Mouse (Mus musculus): Measurements from ENCODE around the gene Hdac5. TPM values are rescaled to one million over a fixed set of nuclear protein-coding genes. Genes with fewer than 3 reads are reported as not detected.
A peak's percentile ranks its signal among the peaks of the same experiment; 100 is the strongest.

Gene Hdac5
- total RNA-seq (2021): 100 to 1,000 TPM; 286 to 315 TPM
- long read RNA-seq, experiment 1, transcript Hdac5-205 (28 exons, 3,872 nt): minor isoform, 9 of 152 reads
- long read RNA-seq, experiment 1, transcript Hdac5-204 (27 exons, 3,788 nt): major isoform, 15 of 152 reads
- long read RNA-seq, experiment 1, partial matches to known transcripts: 38 of 152 reads
- long read RNA-seq, experiment 1, other reads (novel, unspliced or antisense): 89 of 152 reads
- long read RNA-seq, experiment 2, transcript Hdac5-205 (28 exons, 3,872 nt): minor isoform, 9 of 193 reads
- long read RNA-seq, experiment 2, transcript Hdac5-204 (27 exons, 3,788 nt): major isoform, 22 of 193 reads
- long read RNA-seq, experiment 2, partial matches to known transcripts: 45 of 193 reads
- long read RNA-seq, experiment 2, other reads (novel, unspliced or antisense): 117 of 193 reads

DNA sequence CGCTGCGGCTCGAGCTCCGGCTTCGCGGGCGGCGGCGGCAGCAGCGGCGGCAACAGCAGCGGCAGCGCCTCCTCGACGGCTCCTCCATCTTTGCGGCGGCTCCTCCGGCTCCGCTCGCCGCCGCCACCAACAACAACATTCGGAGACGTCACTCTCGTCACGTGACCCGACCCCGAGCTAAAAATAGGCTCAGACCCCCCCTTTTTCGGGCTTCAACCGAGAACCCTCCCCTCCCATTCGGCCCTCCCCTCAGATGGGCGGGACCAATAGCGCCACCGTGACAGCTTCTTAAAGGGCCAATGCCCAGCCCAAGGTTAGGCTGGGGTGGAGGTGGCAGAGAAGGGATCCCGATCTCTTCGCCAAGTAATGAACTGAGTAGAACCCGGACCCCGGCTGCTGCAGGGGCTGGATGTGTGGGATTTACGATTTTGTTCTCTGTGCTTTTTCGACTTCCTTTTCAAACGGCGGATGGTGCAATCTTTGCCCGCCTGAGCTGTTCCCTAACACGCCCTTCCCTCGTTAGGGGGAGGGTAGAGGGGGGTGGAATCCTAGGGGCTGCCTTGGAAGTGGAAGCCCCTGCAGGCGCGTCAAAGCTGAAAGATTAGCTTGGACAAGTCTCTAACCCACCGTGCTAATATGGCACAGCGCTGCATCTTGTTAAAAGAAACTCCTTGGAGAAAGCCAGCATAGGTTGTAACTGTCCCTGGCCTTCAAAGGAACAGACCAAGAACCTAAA is at the start of gene Hdac5:
TSS of gene Hdac5 (minus strand) at position 161 of the 736 bp plus-strand sequence.
- DNase-seq (ENCODE audit: extremely low spot score in 1 of 2, low spot score in 2 of 2): peak; percentile 97
- Histone ChIP-seq H3K27ac (peak within 1 kb of the TSS; percentile 94), H3K4me3 (peak within 1 kb of the TSS; percentile 72)
- intact Hi-C loops (cut with DNase I): loop anchor here (1.0 kb wide), 1 partner anchor 18 kb away; the partner anchor contains the start of gene BC030867
- TF ChIP-seq CTCF (IDR thresholded peaks at IDR 0.05): no peak

GRCm38 (mm10) chr11:102279595-102279994 is 49.6 kb upstream of the Hdac5 start:
- intact Hi-C loops (cut with DNase I): no loop called here
- no peak overlapping the region for H3K4me3 ChIP-seq
- no peak overlapping the region for H3K27ac ChIP-seq
- DNase-seq (ENCODE audit: extremely low spot score in 1 of 2, low spot score in 2 of 2): no peak
- no peak for TF ChIP-seq CTCF (IDR thresholded peaks at IDR 0.05)

DNA sequence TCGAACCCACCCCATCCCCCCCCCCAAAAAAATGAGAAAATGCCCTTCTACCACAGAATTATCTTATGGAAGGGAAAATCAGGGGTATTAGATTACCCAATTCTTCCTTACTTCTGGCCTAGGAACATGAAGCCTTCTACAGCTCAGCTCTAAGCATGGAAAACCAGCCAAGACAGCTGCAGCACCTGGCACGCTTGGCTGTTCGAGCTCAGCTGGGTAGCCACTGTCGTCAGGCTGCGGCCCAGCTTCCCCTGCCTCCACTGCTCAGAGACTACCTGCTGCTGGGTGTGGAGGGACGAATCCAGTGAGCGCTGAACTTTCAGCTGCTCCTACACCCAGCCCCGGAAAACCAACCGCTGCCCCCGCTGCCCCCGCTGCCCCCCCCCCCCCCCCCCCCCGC is 47.8 kb upstream of the Hdac5 start:
- H3K4me3 ChIP-seq: no peak overlapping the region
- TF ChIP-seq CTCF (IDR thresholded peaks at IDR 0.05): no peak
- H3K27ac ChIP-seq: no peak overlapping the region
- intact Hi-C loops (cut with DNase I): no loop called here
- DNase-seq (ENCODE audit: extremely low spot score in 1 of 2, low spot score in 2 of 2): no peak

- Histone ChIP-seq H3K4me3 (peak overlapping the region; percentile 45), H3K27ac (no peak overlapping the region)
- intact Hi-C loops (cut with DNase I): no loop called here
- no peak for TF ChIP-seq CTCF (IDR thresholded peaks at IDR 0.05)
- peak in 1 of 2 experiments; percentile 29 for DNase-seq (ENCODE audit: extremely low spot score in 1 of 2, low spot score in 2 of 2)
Measured at GRCm38 (mm10) chr11:102276411-102276915, 46.5 kb upstream of the Hdac5 start.

DNA sequence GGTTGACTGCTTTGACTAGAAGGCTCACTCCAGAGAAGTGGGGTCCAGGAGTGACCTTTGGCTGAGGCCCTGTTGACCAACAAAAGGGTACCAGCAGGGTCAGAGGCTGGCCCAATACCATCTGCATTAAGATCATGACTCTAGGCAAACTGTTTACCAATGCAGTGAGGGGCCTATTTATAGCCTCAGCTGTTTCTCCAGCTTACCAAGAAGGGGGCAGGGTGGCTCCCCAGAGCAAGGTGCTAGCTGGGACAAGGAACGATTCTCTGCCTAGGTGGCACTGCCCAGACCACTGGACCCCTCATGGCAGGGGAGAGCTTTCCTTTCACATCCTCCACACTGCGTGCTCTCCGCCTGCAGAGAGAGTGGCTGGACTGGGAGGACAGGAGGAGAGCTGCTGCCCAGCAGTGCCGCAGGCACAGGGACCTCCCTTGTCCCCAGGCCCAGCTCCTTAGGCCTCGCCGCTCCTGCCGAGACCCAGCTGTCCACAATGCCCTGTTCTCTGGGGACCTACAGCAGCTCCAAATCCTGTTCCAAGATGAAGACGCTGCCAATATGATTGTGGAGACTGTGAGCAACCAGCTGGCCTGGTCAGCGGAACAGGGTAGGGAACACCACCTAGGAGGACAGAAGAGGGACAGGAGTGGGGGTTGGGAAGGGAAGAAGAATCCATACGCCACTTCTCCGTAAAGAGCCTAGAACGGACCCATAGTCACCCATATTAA is 38.7 kb upstream of the Hdac5 start, which contains the start of gene Asb16:
TSS of gene Asb16 (plus strand) at position 224 of the 725 bp plus-strand sequence.
- H3K4me3 ChIP-seq: no peak within 1 kb of the TSS
- intact Hi-C loops (cut with DNase I): loop anchor here (5.0 kb wide), 2 partner anchors 111 to 166 kb away; partner anchors contain the start of genes Ppy and Tmem101
- no peak for TF ChIP-seq CTCF (IDR thresholded peaks at IDR 0.05)
- no peak within 1 kb of the TSS for H3K27ac ChIP-seq
- no peak for DNase-seq (ENCODE audit: extremely low spot score in 1 of 2, low spot score in 2 of 2)

- peak; percentile 70 to 72 for DNase-seq (ENCODE audit: extremely low spot score in 1 of 2, low spot score in 2 of 2)
- H3K4me3 ChIP-seq: no peak overlapping the region
- TF ChIP-seq CTCF (IDR thresholded peaks at IDR 0.05): peak; percentile 77
- intact Hi-C loops (cut with DNase I): loop anchor here (5.0 kb wide), 2 partner anchors 110 to 165 kb away; partner anchors contain the start of genes Ppy and Tmem101
- H3K27ac ChIP-seq: no peak overlapping the region
Measured at GRCm38 (mm10) chr11:102267480-102267879, 37.5 kb upstream of the Hdac5 start.

DNA sequence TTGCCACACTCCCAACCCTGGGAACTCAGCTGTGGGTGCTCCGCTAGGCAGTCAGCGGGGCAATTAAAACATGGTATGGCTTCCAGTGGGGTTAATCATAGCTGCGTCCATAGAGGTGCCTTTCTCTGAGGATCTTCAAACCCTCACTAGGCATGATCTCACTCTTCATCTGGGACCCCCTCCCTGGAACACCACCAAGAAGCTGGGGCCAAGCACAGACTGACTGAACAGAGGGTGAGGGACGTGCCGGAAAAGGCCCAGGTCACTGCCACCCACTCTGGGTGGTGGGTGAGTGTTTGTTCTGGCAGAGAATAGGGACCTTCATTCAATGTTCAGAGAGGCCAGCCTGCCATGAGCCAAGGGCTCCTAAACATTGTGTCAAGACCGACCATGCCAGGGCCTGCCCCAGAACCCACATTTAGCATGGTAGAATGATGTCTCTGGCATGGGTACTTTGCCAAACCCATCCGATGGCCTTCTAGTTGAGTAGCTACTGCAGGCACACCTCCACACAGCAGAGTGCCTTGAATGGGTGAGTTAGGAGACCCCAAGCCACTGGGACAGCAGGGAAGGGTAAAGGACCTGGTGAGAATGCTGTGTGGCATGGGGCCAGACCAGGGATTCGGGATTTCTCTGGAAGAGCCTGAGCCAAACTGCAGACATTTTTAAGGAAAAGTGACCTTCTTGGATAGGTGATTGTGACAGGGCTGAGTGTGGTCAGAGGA is 36.8 kb upstream of the Hdac5 start:
- intact Hi-C loops (cut with DNase I): loop anchor here (5.0 kb wide), 2 partner anchors 109 to 164 kb away; partner anchors contain the start of genes Ppy and Tmem101
- H3K27ac ChIP-seq: no peak overlapping the region
- TF ChIP-seq CTCF (IDR thresholded peaks at IDR 0.05): no peak
- no peak overlapping the region for H3K4me3 ChIP-seq
- DNase-seq (ENCODE audit: extremely low spot score in 1 of 2, low spot score in 2 of 2): no peak

DNA sequence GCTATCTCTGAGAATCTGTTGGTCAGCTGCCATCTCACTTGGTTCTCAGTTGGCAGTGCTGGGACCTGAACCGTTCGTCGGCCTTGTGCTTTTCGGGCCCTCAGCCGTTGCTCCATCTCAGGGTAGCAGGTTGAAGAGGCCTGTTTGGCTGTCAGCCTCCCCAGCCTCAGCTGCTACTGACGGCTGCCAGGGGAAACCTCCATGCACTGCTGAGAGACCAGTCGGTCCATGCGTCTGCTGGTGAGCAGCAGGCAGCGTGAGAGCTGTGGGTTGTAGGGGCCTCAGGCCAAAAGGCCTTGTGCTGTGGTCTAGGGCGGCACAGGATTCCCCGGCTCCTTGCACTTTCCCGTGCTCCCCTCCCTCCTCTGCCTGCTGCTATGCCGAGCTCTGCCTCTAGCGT is 35.9 kb upstream of the Hdac5 start:
- intact Hi-C loops (cut with DNase I): loop anchor here (5.0 kb wide), 2 partner anchors 109 to 164 kb away; partner anchors contain the start of genes Ppy and Tmem101
- no peak overlapping the region for H3K4me3 ChIP-seq
- H3K27ac ChIP-seq: no peak overlapping the region
- no peak for TF ChIP-seq CTCF (IDR thresholded peaks at IDR 0.05)
- DNase-seq (ENCODE audit: extremely low spot score in 1 of 2, low spot score in 2 of 2): no peak

- TF ChIP-seq CTCF (IDR thresholded peaks at IDR 0.05): no peak
- Histone ChIP-seq H3K4me3 (no peak overlapping the region), H3K27ac (no peak overlapping the region)
- no peak for DNase-seq (ENCODE audit: extremely low spot score in 1 of 2, low spot score in 2 of 2)
- intact Hi-C loops (cut with DNase I): no loop called here
Measured at GRCm38 (mm10) chr11:102263211-102263610, 33.2 kb upstream of the Hdac5 start.

- intact Hi-C loops (cut with DNase I): no loop called here
- Histone ChIP-seq H3K4me3 (no peak overlapping the region), H3K27ac (no peak overlapping the region)
- peak; percentile 11; the same call in 1 of the 2 replicates for TF ChIP-seq CTCF (IDR thresholded peaks at IDR 0.05)
- DNase-seq (ENCODE audit: extremely low spot score in 1 of 2, low spot score in 2 of 2): no peak
Measured at GRCm38 (mm10) chr11:102258521-102258920, 28.6 kb upstream of the Hdac5 start.

Data from left cerebral cortex, adult 2 months (tissue).